Mouse (Mus musculus): ENCODE results near the gene Irf3. TPM values are rescaled to one million over a fixed set of nuclear protein-coding genes. Genes with fewer than 3 reads are reported as not detected.

Irf3 gene
- polyA plus RNA-seq, 1 experiment from 2014 or later: 55.7 TPM

DNA sequence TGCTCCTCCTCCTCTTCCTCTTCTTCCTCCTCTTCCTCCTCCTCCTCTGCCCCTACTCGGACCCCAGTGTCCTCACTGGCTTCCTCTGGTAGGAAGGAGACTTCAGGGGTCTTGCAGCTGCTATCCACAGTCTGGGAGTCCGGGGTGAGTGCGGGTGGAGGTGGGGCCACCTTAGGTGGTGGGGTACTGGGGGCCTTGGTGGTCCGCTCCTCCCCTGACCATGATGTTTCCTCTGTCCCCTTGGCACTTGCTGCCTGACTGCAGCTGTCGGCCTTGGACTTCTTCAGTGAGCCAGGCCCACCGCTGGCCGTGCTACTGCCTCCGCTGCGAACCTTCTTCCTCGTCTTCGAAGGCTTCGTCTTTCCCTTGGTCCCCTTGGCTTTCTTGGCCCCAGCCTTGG lies 9.1 kb downstream of the Irf3 start:
- no peaks in the 10 kb centered on the region for H3K27me3 ChIP-seq (ENCODE audit: control insufficient read depth, insufficient read depth, low read length)
- ATAC-seq (ENCODE audit: low FRiP score, low TSS enrichment) (no peak), DNase-seq (ENCODE audit: low spot score) (no peak)
- peaks cover 57% of the 10 kb centered on the region for H3K36me3 ChIP-seq (ENCODE audit: control insufficient read depth, insufficient read depth, low read length)
- 92% methylated on average over 12 of the region's 12 CpGs for WGBS
- no peaks in the 10 kb centered on the region for H3K9me3 ChIP-seq (ENCODE audit: control insufficient read depth, low read length)
- H3K4me2 ChIP-seq (replicated peaks; ENCODE audit: low read depth): no peak overlapping the region
- TF ChIP-seq EP300 (optimal IDR thresholded peaks at IDR 0.05): no peak
- TF ChIP-seq CTCF (IDR thresholded peaks at IDR 0.05; ENCODE audit: low read depth): no peak
- H3K27ac ChIP-seq (replicated peaks): no peak overlapping the region
- H3K4me1 ChIP-seq (replicated peaks; ENCODE audit: control insufficient read depth, insufficient read depth): no peaks in the 10 kb centered on the region
- H3K9ac ChIP-seq (ENCODE audit: low read length): no peak overlapping the region
- no peak overlapping the region for H3K4me3 ChIP-seq (ENCODE audit: low read depth, low read length)

- Histone ChIP-seq H3K9me3 (ENCODE audit: control insufficient read depth, low read length) (no peaks in the 10 kb centered on the region), H3K9ac (ENCODE audit: low read length) (no peak overlapping the region), H3K27ac (replicated peaks) (no peak overlapping the region), H3K4me1 (replicated peaks; ENCODE audit: control insufficient read depth, insufficient read depth) (no peaks in the 10 kb centered on the region), H3K4me3 (ENCODE audit: low read depth, low read length) (no peak overlapping the region), H3K4me2 (replicated peaks; ENCODE audit: low read depth) (no peak overlapping the region), H3K27me3 (ENCODE audit: control insufficient read depth, insufficient read depth, low read length) (no peaks in the 10 kb centered on the region), H3K36me3 (ENCODE audit: control insufficient read depth, insufficient read depth, low read length) (peaks cover 54% of the 10 kb centered on the region)
- 93% methylated on average over 29 of the region's 29 CpGs for WGBS
- TF ChIP-seq EP300 (optimal IDR thresholded peaks at IDR 0.05) (no peak), CTCF (IDR thresholded peaks at IDR 0.05; ENCODE audit: low read depth) (no peak)
- DNase-seq (ENCODE audit: low spot score) (no peak), ATAC-seq (ENCODE audit: low FRiP score, low TSS enrichment) (no peak)
Observed at GRCm38 (mm10) chr7:45007141-45007540, 9.7 kb downstream of the Irf3 start.

- 93% methylated on average over 30 of the region's 30 CpGs for WGBS
- Histone ChIP-seq H3K36me3 (ENCODE audit: control insufficient read depth, insufficient read depth, low read length) (peaks cover 52% of the 10 kb centered on the region), H3K4me3 (ENCODE audit: low read depth, low read length) (no peak overlapping the region), H3K4me1 (replicated peaks; ENCODE audit: control insufficient read depth, insufficient read depth) (no peaks in the 10 kb centered on the region), H3K9ac (ENCODE audit: low read length) (no peak overlapping the region), H3K27me3 (ENCODE audit: control insufficient read depth, insufficient read depth, low read length) (no peaks in the 10 kb centered on the region), H3K4me2 (replicated peaks; ENCODE audit: low read depth) (no peak overlapping the region), H3K9me3 (ENCODE audit: control insufficient read depth, low read length) (no peaks in the 10 kb centered on the region), H3K27ac (replicated peaks) (no peak overlapping the region)
- no peak for TF ChIP-seq EP300 (optimal IDR thresholded peaks at IDR 0.05)
- no peak for TF ChIP-seq CTCF (IDR thresholded peaks at IDR 0.05; ENCODE audit: low read depth)
- no peak for ATAC-seq (ENCODE audit: low FRiP score, low TSS enrichment)
- no peak for DNase-seq (ENCODE audit: low spot score)
Observed at GRCm38 (mm10) chr7:45007846-45008245, 10.4 kb downstream of the Irf3 start.

DNA sequence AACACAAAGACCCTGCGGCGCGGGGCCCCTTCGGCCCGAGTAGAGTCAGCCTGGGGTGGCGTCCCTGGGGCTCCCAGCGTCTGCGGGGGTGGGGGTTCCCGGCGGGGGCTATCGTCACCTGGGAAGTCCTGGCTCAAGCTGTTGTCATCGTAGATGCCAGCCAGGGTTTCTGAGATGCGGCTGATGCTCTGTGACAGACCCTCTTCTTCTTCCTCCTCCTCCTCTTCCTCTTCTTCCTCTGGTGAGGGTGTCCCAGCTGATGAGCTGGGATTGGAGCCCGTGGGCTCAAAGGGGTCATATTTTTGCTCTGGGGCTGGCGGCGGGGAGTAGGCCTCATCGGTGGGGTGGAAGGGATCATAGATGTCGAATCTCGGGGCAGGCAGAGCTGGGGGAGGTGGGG lies 11.0 kb downstream of the Irf3 start:
- Histone ChIP-seq H3K36me3 (ENCODE audit: control insufficient read depth, insufficient read depth, low read length) (peaks cover 46% of the 10 kb centered on the region), H3K27ac (replicated peaks) (no peak overlapping the region), H3K9me3 (ENCODE audit: control insufficient read depth, low read length) (no peaks in the 10 kb centered on the region), H3K9ac (ENCODE audit: low read length) (no peak overlapping the region), H3K27me3 (ENCODE audit: control insufficient read depth, insufficient read depth, low read length) (no peaks in the 10 kb centered on the region), H3K4me1 (replicated peaks; ENCODE audit: control insufficient read depth, insufficient read depth) (no peaks in the 10 kb centered on the region), H3K4me3 (ENCODE audit: low read depth, low read length) (no peak overlapping the region), H3K4me2 (replicated peaks; ENCODE audit: low read depth) (no peak overlapping the region)
- no peak for ATAC-seq (ENCODE audit: low FRiP score, low TSS enrichment)
- WGBS: 88% methylated on average over 19 of the region's 19 CpGs
- DNase-seq (ENCODE audit: low spot score): no peak
- TF ChIP-seq CTCF (IDR thresholded peaks at IDR 0.05; ENCODE audit: low read depth) (no peak), EP300 (optimal IDR thresholded peaks at IDR 0.05) (no peak)

- no peak overlapping the region for H3K27ac ChIP-seq (replicated peaks)
- no peaks in the 10 kb centered on the region for H3K27me3 ChIP-seq (ENCODE audit: control insufficient read depth, insufficient read depth, low read length)
- H3K4me1 ChIP-seq (replicated peaks; ENCODE audit: control insufficient read depth, insufficient read depth): no peaks in the 10 kb centered on the region
- no peak overlapping the region for H3K4me2 ChIP-seq (replicated peaks; ENCODE audit: low read depth)
- ATAC-seq (ENCODE audit: low FRiP score, low TSS enrichment): no peak
- no peak for DNase-seq (ENCODE audit: low spot score)
- no peak overlapping the region for H3K9ac ChIP-seq (ENCODE audit: low read length)
- H3K36me3 ChIP-seq (ENCODE audit: control insufficient read depth, insufficient read depth, low read length): peaks cover 25% of the 10 kb centered on the region
- TF ChIP-seq CTCF (IDR thresholded peaks at IDR 0.05; ENCODE audit: low read depth) (no peak), EP300 (optimal IDR thresholded peaks at IDR 0.05) (no peak)
- 92% methylated on average over 6 of the region's 6 CpGs for WGBS
- H3K4me3 ChIP-seq (ENCODE audit: low read depth, low read length): no peak overlapping the region
- no peaks in the 10 kb centered on the region for H3K9me3 ChIP-seq (ENCODE audit: control insufficient read depth, low read length)
Observed at GRCm38 (mm10) chr7:45012011-45012410, 14.6 kb downstream of the Irf3 start.

- no peak overlapping the region for H3K4me2 ChIP-seq (replicated peaks; ENCODE audit: low read depth)
- no peaks in the 10 kb centered on the region for H3K9me3 ChIP-seq (ENCODE audit: control insufficient read depth, low read length)
- H3K36me3 ChIP-seq (ENCODE audit: control insufficient read depth, insufficient read depth, low read length): peaks cover 17% of the 10 kb centered on the region; the same call in 1 of the 2 replicates
- no peaks in the 10 kb centered on the region for H3K27me3 ChIP-seq (ENCODE audit: control insufficient read depth, insufficient read depth, low read length)
- H3K27ac ChIP-seq (replicated peaks): no peak overlapping the region
- no peak for DNase-seq (ENCODE audit: low spot score)
- H3K4me1 ChIP-seq (replicated peaks; ENCODE audit: control insufficient read depth, insufficient read depth): no peaks in the 10 kb centered on the region
- TF ChIP-seq CTCF (IDR thresholded peaks at IDR 0.05; ENCODE audit: low read depth): no peak
- no peak for TF ChIP-seq EP300 (optimal IDR thresholded peaks at IDR 0.05)
- no peak for ATAC-seq (ENCODE audit: low FRiP score, low TSS enrichment)
- no peak overlapping the region for H3K9ac ChIP-seq (ENCODE audit: low read length)
- H3K4me3 ChIP-seq (ENCODE audit: low read depth, low read length): no peak overlapping the region
- WGBS: 79% methylated on average over 4 of the region's 4 CpGs
Observed at GRCm38 (mm10) chr7:45012824-45013223, 15.4 kb downstream of the Irf3 start.

All from stomach, postnatal 0 days (tissue).